14 mouse cellular contexts compared by ENCODE assay signal in genomic region chr15:93154022-93154421, GRCm38 (mm10).
A peak's percentile ranks its signal among the peaks of the same experiment; 100 is the strongest.
DNase-seq lines count a peak whose midpoint lies in the region; ATAC-seq and TF ChIP-seq lines count a peak whose summit lies in the region.
"Had no signal": no experiment of that assay in that cellular context is flagged by ENCODE, and none has a peak within 500 bp of the region (broad histone marks: within the 10 kb centered on the region; RNA-seq: fewer than 3 reads in every experiment).

No protein-coding gene starts in this region.

- H3K4me1 ChIP-seq in hindbrain, postnatal 0 days (ENCODE audit: insufficient read depth, low read length), result 0 out of 2 replicates have a peak, but pooled peaks cover 5% of the 10 kb centered on the region
- H3K4me1 ChIP-seq in hindbrain, embryonic 10.5 days (replicated peaks), result peaks cover 4% of the 10 kb centered on the region; the same call in 1 of the 2 replicates
- H3K4me1 ChIP-seq in liver, postnatal 0 days (ENCODE audit: insufficient read depth), result no peaks in the 10 kb centered on the region
- H3K4me1 ChIP-seq in liver, embryonic 12.5 days, result no peaks in the 10 kb centered on the region
- H3K4me1 ChIP-seq: embryonic facial prominence, embryonic 15.5 days; limb, embryonic 12.5 days had no signal

- H3K9ac ChIP-seq in hindbrain, postnatal 0 days (replicated peaks; ENCODE audit: low read length), result no peak overlapping the region
- H3K9ac ChIP-seq in liver, postnatal 0 days (replicated peaks), result no peak overlapping the region
- no peak overlapping the region for H3K9ac ChIP-seq in liver, embryonic 12.5 days
- H3K9ac ChIP-seq: embryonic facial prominence, embryonic 15.5 days; limb, embryonic 12.5 days had no signal

- no peak overlapping the region for H3K27ac ChIP-seq in hindbrain, postnatal 0 days
- H3K27ac ChIP-seq in hindbrain, embryonic 10.5 days, result no peak overlapping the region
- H3K27ac ChIP-seq in liver, postnatal 0 days (ENCODE audit: low read depth), result no peak overlapping the region
- H3K27ac ChIP-seq in liver, embryonic 12.5 days, result no peak overlapping the region
- H3K27ac ChIP-seq: embryonic facial prominence, embryonic 15.5 days; limb, embryonic 12.5 days had no signal

- no peak for TF ChIP-seq EP300 in liver, postnatal 0 days (IDR thresholded peaks at IDR 0.05; ENCODE audit: low read depth)

- H3K4me3 ChIP-seq in hindbrain, postnatal 0 days (ENCODE audit: low read length), result no peak overlapping the region
- H3K4me3 ChIP-seq in hindbrain, embryonic 10.5 days, result no peak overlapping the region
- no peak overlapping the region for H3K4me3 ChIP-seq in liver, postnatal 0 days (ENCODE audit: low read depth, low read length)
- no peak overlapping the region for H3K4me3 ChIP-seq in liver, embryonic 12.5 days
- H3K4me3 ChIP-seq: embryonic facial prominence, embryonic 15.5 days; limb, embryonic 12.5 days had no signal

- no peaks in the 10 kb centered on the region for H3K36me3 ChIP-seq in hindbrain, postnatal 0 days (ENCODE audit: insufficient read depth, low read length)
- no peaks in the 10 kb centered on the region for H3K36me3 ChIP-seq in hindbrain, embryonic 10.5 days
- H3K36me3 ChIP-seq in liver, postnatal 0 days (replicated peaks; ENCODE audit: insufficient read depth, low read length), result no peaks in the 10 kb centered on the region
- H3K36me3 ChIP-seq in liver, embryonic 12.5 days, result no peaks in the 10 kb centered on the region
- H3K36me3 ChIP-seq: embryonic facial prominence, embryonic 15.5 days; limb, embryonic 12.5 days had no signal

- no peak overlapping the region for H3K4me2 ChIP-seq in hindbrain, postnatal 0 days (ENCODE audit: low read depth, low read length)
- no peak overlapping the region for H3K4me2 ChIP-seq in liver, postnatal 0 days (ENCODE audit: low read depth, low read length)
- no peak overlapping the region for H3K4me2 ChIP-seq in liver, embryonic 12.5 days
- H3K4me2 ChIP-seq: embryonic facial prominence, embryonic 15.5 days; limb, embryonic 12.5 days had no signal

- H3K27me3 ChIP-seq in hindbrain, postnatal 0 days (ENCODE audit: insufficient read depth, low read length), result no peaks in the 10 kb centered on the region
- no peaks in the 10 kb centered on the region for H3K27me3 ChIP-seq in hindbrain, embryonic 10.5 days (ENCODE audit: insufficient read depth, poor library complexity, severe bottlenecking)
- no peaks in the 10 kb centered on the region for H3K27me3 ChIP-seq in liver, postnatal 0 days (ENCODE audit: insufficient read depth, low read length)
- H3K27me3 ChIP-seq in liver, embryonic 12.5 days (replicated peaks), result no peaks in the 10 kb centered on the region
- H3K27me3 ChIP-seq: embryonic facial prominence, embryonic 15.5 days; limb, embryonic 12.5 days had no signal

- no peak for ATAC-seq in hindbrain, postnatal 0 days
- ATAC-seq in liver, postnatal 0 days, result no peak
- ATAC-seq in liver, embryonic 12.5 days, result no peak
- ATAC-seq: inflammation-experienced regulatory T-cells, adult 6 months had no signal

- 61% methylated on average over 4 of the region's 4 CpGs for WGBS in hindbrain, postnatal 0 days
- 62% methylated on average over 4 of the region's 4 CpGs for WGBS in hindbrain, embryonic 10.5 days
- 56% methylated on average over 4 of the region's 4 CpGs for WGBS in liver, postnatal 0 days (ENCODE audit: insufficient replicate concordance)
- 45% methylated on average over 4 of the region's 4 CpGs for WGBS in liver, embryonic 12.5 days (ENCODE audit: insufficient replicate concordance)

- no peaks in the 10 kb centered on the region for H3K9me3 ChIP-seq in hindbrain, postnatal 0 days (ENCODE audit: low read length)
- no peaks in the 10 kb centered on the region for H3K9me3 ChIP-seq in hindbrain, embryonic 10.5 days
- H3K9me3 ChIP-seq in liver, postnatal 0 days (ENCODE audit: low read length), result no peaks in the 10 kb centered on the region
- no peaks in the 10 kb centered on the region for H3K9me3 ChIP-seq in liver, embryonic 12.5 days (replicated peaks)
- H3K9me3 ChIP-seq: embryonic facial prominence, embryonic 15.5 days; limb, embryonic 12.5 days had no signal

- peak; percentile 48 to 62 for DNase-seq in cerebellum, postnatal 10 days
- DNase-seq in cerebellum, postnatal 25 days, result no peak
- peak; percentile 44 for DNase-seq in hindbrain, postnatal 0 days (ENCODE audit: low spot score)
- DNase-seq in hindbrain, embryonic 10.5 days (ENCODE audit: low spot score), result no peak
- no peak for DNase-seq in liver, postnatal 0 days
- DNase-seq in retina, embryonic 14.5 days (ENCODE audit: low spot score), result peak; percentile 39
- DNase-seq in right cerebral cortex, postnatal 4 days, result no peak
- DNase-seq: cerebellum, adult 2 months; lung, adult 2 months; spleen, adult 18-20 months had no signal

- TF ChIP-seq CTCF in hindbrain, postnatal 0 days (IDR thresholded peaks at IDR 0.05; ENCODE audit: low read depth), result peak; percentile 53; the same call in 1 of the 2 replicates
- TF ChIP-seq CTCF in liver, postnatal 0 days (IDR thresholded peaks at IDR 0.05; ENCODE audit: low read depth), result peak; percentile 17; the same call in 1 of the 2 replicates

Comparison
In these comparisons a context has a peak if more than half of its experiments do, and no peak if none do; other contexts are left out.
1. DNase-seq: peak in cerebellum, postnatal 10 days (2 of 2), hindbrain, postnatal 0 days (single experiment) and retina, embryonic 14.5 days (single experiment); none in cerebellum, postnatal 25 days (0 of 2), hindbrain, embryonic 10.5 days (single experiment), liver, postnatal 0 days (single experiment) and right cerebral cortex, postnatal 4 days (single experiment).